Mouse (Mus musculus) Muller cell, postnatal 12 days (primary cell): ENCODE results near the gene Pikfyve.
A peak's percentile ranks its signal among the peaks of the same experiment; 100 is the strongest.
"Not testable (repeated sequence)": the region's sequence is repeated elsewhere in the genome, so short reads cannot be mapped to it uniquely, and the experiment has no call there.

Experiments used
- DNase-seq: peaks from one replicate; pipeline ENCODE4 v3.0.0-alpha.2; 2015; ENCODE audit errors: inconsistent ontology term

The Pikfyve gene

GRCm38 (mm10) chr1:65185524-65186205 is 818 bp upstream of the Pikfyve start:
- DNase-seq, result no peak

- no peak for DNase-seq
These were observed 569 bp downstream of the Pikfyve start for GRCm38 (mm10) chr1:65187074-65187430.

GRCm38 (mm10) chr1:65190172-65190571 is 3.7 kb downstream of the Pikfyve start:
- no peak for DNase-seq

- no peak for DNase-seq
These were observed 6.7 kb downstream of the Pikfyve start for GRCm38 (mm10) chr1:65193226-65193625.

GRCm38 (mm10) chr1:65198425-65198824 is 11.9 kb downstream of the Pikfyve start:
- no peak for DNase-seq

GRCm38 (mm10) chr1:65198861-65199260 is 12.4 kb downstream of the Pikfyve start:
- no peak for DNase-seq

GRCm38 (mm10) chr1:65204299-65204698 is 17.8 kb downstream of the Pikfyve start:
- DNase-seq, result no peak

GRCm38 (mm10) chr1:65213214-65213613 is 26.7 kb downstream of the Pikfyve start:
- no peak for DNase-seq

GRCm38 (mm10) chr1:65217567-65217966 is 31.1 kb downstream of the Pikfyve start:
- no peak for DNase-seq

- no peak for DNase-seq
These were observed 31.5 kb downstream of the Pikfyve start for GRCm38 (mm10) chr1:65217972-65218371.

GRCm38 (mm10) chr1:65223654-65224053 is 37.2 kb downstream of the Pikfyve start:
- no peak for DNase-seq

GRCm38 (mm10) chr1:65227681-65228080 is 41.2 kb downstream of the Pikfyve start:
- DNase-seq, result no peak

- DNase-seq, result not testable (repeated sequence)
These were observed 43.3 kb downstream of the Pikfyve start for GRCm38 (mm10) chr1:65229768-65230167.

- no peak for DNase-seq
These were observed 44.1 kb downstream of the Pikfyve start for GRCm38 (mm10) chr1:65230566-65230965.

- no peak for DNase-seq
These were observed 51.2 kb downstream of the Pikfyve start for GRCm38 (mm10) chr1:65237712-65238111.

GRCm38 (mm10) chr1:65245637-65246036 is 59.2 kb downstream of the Pikfyve start:
- peak; percentile 67 for DNase-seq

GRCm38 (mm10) chr1:65280461-65280860 is 94.0 kb downstream of the Pikfyve start:
- DNase-seq, result no peak

- peak; percentile 40 for DNase-seq
These were observed 95.3 kb downstream of the Pikfyve start, which contains the start of gene Pth2r for GRCm38 (mm10) chr1:65281756-65282155. TSS of gene Pth2r (plus strand) at chr1:65282056.

GRCm38 (mm10) chr1:65282766-65283165 is 96.3 kb downstream of the Pikfyve start:
- DNase-seq, result peak; percentile 9

- DNase-seq, result no peak
These were observed 122.0 kb downstream of the Pikfyve start for GRCm38 (mm10) chr1:65308476-65308875.

- DNase-seq, result peak; percentile 12
These were observed 124.9 kb downstream of the Pikfyve start for GRCm38 (mm10) chr1:65311214-65311933.

GRCm38 (mm10) chr1:65312118-65312517 is 125.6 kb downstream of the Pikfyve start:
- peak; percentile 38 for DNase-seq

- DNase-seq, result peak; percentile 34
These were observed 126.4 kb downstream of the Pikfyve start for GRCm38 (mm10) chr1:65312896-65313295.
